Mouse (Mus musculus): ENCODE data around the gene Ppil6. TPM values are rescaled to one million over a fixed set of nuclear protein-coding genes. Genes with fewer than 3 reads are reported as not detected.

Gene Ppil6
- 6.6 and 7.1 TPM in 2 replicates for polyA plus RNA-seq (2021; fragmentation: Nextera tagmentation)
- long read RNA-seq, experiment 1, transcript Ppil6-201 (8 exons, 1,068 nt) = major isoform, 6 of 14 reads
- long read RNA-seq, experiment 1, partial matches to known transcripts = 0 of 14 reads
- long read RNA-seq, experiment 1, other reads (novel, unspliced or antisense) = 7 of 14 reads
- long read RNA-seq, experiment 2, partial matches to known transcripts = 1 of 8 reads
- long read RNA-seq, experiment 2, other reads (novel, unspliced or antisense) = 4 of 8 reads

DNA sequence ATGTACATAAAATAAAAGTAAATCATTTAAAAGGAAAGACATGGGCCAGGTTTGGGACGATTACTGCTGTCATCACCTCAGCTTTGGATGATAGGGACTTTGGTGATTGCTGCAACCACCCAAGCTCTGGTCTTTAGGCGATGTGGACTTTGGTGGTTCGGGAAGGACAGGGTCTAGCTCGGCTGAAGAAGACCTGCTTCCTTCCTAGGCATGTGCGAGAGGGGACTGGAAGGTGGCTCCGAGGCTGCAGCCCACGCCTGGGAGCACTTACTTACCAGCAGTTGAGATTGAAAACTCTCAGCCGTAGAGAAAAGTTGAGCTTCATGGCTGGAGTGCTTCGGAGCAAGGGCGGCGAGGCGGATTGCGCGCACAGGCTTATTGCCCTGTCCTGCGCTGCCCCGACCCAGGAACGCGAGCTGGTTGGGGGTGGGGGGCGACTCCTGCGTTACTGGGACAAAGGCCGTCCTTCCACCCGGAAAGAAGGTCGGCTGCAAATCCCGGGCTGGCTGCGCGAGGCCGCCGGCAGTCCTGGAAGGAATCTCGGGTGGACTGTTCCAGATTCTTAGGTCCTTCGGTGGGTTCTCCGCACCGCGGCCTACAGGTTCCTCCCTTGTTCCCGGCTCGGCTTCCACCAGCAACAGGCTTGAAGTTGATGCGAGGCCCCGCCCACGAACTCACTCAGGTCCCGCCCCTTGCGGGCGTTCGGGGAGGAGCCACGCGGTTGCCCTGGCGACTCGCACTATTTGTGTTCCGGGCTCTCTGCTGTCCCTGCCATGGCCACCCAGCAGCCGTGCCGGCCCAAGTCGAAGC lies at the start of gene Ppil6, which contains the start of gene Smpd2:
Gene Ppil6 (plus strand): TSS at position 732 of the 810 bp plus-strand sequence.
Gene Smpd2 (minus strand): TSS at position 662 of the 810 bp plus-strand sequence.

DNA sequence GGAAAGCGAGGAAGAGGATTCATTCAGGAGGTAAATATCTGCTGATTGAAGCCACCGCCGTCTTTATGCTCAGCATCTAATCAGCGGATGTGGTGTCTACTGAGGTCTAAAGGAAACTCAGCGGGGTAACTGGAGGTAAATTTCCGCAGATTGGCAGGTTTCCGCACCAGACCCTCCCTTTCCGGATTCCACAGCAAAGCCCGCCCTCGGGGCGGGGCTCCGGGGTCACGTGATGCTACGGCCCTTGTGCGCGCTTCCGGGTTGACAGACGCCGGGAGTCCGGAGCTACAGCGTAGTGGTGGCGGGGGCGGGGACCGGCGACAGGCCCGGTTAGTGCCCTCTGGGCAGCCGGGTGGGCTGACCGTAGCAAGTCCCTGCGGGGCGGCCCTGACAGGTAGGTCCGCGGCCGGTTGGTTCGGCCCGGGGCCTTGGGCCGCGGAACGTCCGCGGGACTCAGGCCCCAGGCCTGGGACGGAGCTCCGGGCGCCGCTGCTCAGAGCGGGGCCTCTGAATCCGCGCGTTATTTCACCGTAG lies 40.0 kb upstream of the Ppil6 start, which contains the start of gene Zbtb24:
Gene Zbtb24 (plus strand): TSS at position 247 of the 534 bp plus-strand sequence.

DNA sequence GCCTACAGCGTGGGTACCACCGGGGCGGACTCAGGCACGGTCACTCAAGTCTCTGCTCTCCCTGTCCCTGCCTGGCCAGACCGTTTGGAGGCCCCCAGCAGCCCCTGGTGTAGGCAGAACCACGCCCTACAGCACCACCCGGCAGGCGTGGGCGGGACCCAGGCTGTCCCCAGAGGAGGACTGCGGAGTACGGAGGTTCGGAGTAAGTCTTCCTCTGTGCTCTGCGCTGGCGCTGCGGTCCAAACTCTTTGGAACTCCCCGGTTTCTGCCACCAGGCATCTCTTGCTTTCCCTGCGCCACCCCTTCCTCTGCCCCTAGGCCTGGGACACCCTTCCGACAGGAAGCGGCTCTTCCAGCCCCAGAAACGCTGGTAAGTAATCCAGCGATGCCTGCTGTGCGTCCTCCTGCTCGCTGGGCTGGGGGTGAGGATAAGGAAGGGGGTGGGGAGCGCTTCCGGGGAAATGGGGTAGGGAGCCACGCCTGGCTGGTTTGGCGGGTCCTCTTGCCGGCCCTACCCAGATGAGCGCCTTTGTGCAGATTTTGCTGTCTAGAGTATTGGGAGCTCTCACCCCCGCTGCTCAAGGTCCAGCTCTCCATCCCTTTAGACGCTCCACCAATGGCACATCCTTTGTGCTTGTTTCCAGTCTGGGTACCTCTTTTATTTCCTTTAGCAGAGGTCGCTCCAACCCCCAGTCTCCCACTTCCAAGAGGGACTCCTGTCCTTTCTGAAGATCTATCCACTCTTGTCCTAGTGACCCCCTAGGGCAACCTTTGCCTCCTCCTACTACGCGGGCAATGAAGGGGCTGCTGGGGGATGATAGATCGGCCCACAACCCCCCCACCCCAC lies 13.8 kb upstream of the Ppil6 start, which contains the start of gene Mical1:
Gene Mical1 (plus strand): TSS at position 144 of the 847 bp plus-strand sequence.

DNA sequence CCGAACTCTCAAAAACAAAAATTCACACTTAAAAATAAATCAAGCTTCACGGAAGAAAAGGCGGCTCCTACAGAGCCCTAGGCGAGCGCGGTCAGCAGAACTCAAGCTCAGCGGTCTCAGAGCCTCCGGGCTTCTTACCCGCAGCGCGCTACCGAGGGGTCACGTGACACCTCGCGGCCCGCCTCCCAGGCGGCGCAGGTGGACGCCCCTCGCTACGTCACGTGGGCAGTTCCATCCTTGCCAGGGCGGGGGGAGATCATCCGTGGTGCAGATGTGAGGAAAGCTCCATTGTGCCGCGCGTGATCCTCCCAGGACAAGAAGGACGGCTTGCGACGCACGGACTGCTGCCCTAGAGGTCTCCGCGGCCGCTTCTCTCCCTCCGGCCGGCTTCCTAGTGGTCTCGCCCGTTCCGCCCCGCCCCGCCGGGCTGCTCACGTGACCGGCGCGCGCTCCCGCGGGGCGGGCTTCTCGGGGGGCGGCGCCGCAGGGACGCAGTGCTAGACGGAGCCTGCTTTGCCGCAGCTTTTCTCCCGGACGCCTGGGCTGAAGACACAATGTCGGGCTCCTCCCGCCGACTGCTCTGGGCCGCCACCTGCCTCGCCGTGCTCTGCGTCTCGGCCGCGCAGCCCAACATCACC lies 28.9 kb downstream of the Ppil6 start, which contains the start of gene Cd164:
Gene Cd164 (plus strand): TSS at position 434 of the 638 bp plus-strand sequence.

Other genes starting within 250 kb of the Ppil6 start
- 29.7 and 33.4 TPM in 2 replicates for gene Fig4, start 187.2 kb upstream of the Ppil6 start, polyA plus RNA-seq (2021; fragmentation: Nextera tagmentation)
- 0.10 and 0.15 TPM in 2 replicates for gene Ak9, start 186.5 kb upstream of the Ppil6 start, polyA plus RNA-seq (2021; fragmentation: Nextera tagmentation)
- gene Zbtb24, start 40.1 kb upstream of the Ppil6 start, polyA plus RNA-seq (2021; fragmentation: Nextera tagmentation) = 7.8 and 8.0 TPM in 2 replicates
- 5.1 and 6.3 TPM in 2 replicates for gene Mical1, start 14.1 kb upstream of the Ppil6 start, polyA plus RNA-seq (2021; fragmentation: Nextera tagmentation)
- gene Smpd2, start 70 bp upstream of the Ppil6 start, polyA plus RNA-seq (2021; fragmentation: Nextera tagmentation) = 26.4 and 28.2 TPM in 2 replicates
- 60.5 and 70.6 TPM in 2 replicates for gene Cd164, start 29.0 kb downstream of the Ppil6 start, polyA plus RNA-seq (2021; fragmentation: Nextera tagmentation)
- gene Ccdc162, start 226.2 kb downstream of the Ppil6 start, polyA plus RNA-seq (2021; fragmentation: Nextera tagmentation) = 0.85 and 1.9 TPM in 2 replicates

All from layer of hippocampus, adult 6 months (tissue).